Mouse (Mus musculus): Measurements from ENCODE around the gene Ablim1. TPM values are rescaled to one million over a fixed set of nuclear protein-coding genes. Genes with fewer than 3 reads are reported as not detected.

The Ablim1 gene
- polyA plus RNA-seq, 1 experiment from 2014 or later: 41.9 TPM

DNA sequence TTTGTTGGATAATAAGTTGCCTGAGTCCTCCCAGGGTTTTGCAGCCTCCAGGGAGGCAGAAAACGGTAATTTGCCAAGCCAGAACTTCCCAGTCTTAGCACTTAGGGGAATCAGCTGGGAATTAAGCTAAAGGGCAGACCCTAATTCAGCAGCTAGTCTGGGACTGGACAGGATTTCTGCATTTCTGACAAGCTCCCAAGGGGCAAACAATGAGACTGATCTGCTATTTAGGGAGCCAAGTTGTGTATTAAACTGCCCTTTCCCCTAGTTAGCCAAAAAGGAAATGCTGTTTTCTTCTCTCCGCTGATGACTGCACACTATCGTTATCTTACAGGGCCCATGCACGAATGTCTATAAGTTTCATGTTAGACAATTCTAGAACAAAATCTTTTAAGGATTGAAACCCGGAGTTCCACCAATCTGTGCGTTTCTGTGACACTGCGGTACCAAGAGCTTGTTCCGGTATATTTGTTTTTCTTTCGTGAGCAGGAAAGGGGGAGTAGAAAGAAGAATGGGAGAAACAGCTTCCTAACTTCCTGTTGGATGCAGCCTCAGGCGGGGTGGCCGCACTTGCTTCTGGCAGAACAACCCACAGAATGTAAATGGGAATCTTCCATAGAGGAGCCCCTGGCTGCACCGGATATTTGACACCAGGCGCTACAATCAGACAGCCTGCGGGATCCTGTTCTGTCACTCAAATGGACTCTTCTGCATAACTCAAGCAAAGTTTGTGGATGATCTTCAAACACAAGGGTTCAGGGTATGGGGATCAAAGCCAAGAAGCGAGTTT, 297.5 kb downstream of the Ablim1 start:
- Histone ChIP-seq H3K4me1 (peaks cover 20% of the 10 kb centered on the region), H3K27me3 (ENCODE audit: insufficient read depth, poor library complexity, severe bottlenecking) (no peaks in the 10 kb centered on the region), H3K27ac (peak overlapping the region; percentile 36; the same call in 1 of the 2 replicates), H3K9me3 (no peaks in the 10 kb centered on the region), H3K36me3 (no peaks in the 10 kb centered on the region), H3K4me3 (no peak overlapping the region)
- no peak for DNase-seq (ENCODE audit: low spot score)
- 43% methylated on average over 15 of the region's 15 CpGs for WGBS

DNA sequence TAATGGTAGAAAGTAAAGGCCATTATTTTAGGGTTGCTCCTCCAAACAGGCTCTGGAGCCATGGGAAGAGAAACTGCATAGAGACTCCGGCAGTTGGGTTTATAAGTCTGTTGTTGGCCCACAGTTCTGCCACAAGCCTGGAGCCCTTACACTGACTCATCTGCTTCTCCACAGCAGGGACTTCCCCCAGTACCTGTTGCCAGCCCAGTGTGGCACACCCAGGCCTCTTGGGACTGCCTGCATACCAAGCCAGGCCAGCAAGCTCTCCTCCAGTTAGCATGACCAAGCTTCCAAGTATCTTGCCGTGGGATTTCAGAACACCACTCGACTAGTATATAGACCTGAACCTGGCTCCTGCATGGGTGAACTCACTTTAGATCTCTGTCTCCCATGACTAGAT, 299.9 kb downstream of the Ablim1 start:
- DNase-seq (ENCODE audit: low spot score): no peak
- Histone ChIP-seq H3K27ac (no peak overlapping the region), H3K4me1 (peaks cover 15% of the 10 kb centered on the region), H3K36me3 (no peaks in the 10 kb centered on the region), H3K9me3 (no peaks in the 10 kb centered on the region), H3K4me3 (no peak overlapping the region), H3K27me3 (ENCODE audit: insufficient read depth, poor library complexity, severe bottlenecking) (peaks cover 7% of the 10 kb centered on the region)
- 86% methylated on average over 3 of the region's 3 CpGs for WGBS

DNA sequence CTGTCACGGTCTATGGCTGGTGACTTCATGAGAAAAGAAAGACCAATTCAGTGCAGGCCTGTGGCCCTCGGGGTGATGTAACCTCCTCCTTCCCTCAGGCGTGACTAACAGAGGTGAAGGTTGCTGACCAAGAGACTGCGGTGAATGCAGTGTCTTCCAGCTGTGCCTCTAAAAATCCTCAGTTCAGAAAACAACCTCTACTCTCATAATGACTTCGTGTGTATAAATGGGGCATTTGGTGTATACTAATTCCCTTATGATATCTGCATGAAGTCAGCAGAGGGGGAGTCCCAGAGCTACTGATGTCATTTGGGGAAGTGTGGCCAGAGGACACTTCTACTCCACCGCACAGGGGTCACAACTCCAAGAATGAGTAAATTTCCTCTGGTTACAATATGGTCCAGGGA, 301.4 kb downstream of the Ablim1 start:
- no peak overlapping the region for H3K4me3 ChIP-seq
- H3K27ac ChIP-seq: no peak overlapping the region
- H3K4me1 ChIP-seq: peaks cover 22% of the 10 kb centered on the region
- H3K36me3 ChIP-seq: no peaks in the 10 kb centered on the region
- no peak for DNase-seq (ENCODE audit: low spot score)
- 66% methylated on average over 6 of the region's 6 CpGs for WGBS
- H3K9me3 ChIP-seq: no peaks in the 10 kb centered on the region
- H3K27me3 ChIP-seq (ENCODE audit: insufficient read depth, poor library complexity, severe bottlenecking): peaks cover 22% of the 10 kb centered on the region

DNA sequence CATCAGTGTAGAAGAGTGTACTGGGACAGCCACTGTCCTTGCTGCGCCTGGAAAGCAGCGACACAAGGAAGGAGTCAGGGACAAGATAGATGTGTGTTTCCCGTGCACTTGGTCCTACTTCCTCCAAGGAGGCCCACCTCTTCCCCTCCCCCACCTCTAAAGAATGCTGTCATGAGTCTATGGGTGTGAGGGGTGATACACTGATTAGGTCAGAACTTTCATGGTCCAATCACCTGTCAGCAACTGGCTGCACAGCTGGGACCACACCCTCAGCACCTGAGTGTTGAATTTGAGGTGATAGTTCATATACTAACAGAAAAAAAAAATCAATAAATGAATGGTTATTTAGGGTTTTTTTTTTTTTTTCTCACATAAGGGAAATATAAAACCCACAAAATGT, 302.7 kb downstream of the Ablim1 start:
- Histone ChIP-seq H3K27ac (no peak overlapping the region), H3K36me3 (no peaks in the 10 kb centered on the region), H3K4me3 (no peak overlapping the region), H3K9me3 (no peaks in the 10 kb centered on the region), H3K4me1 (peaks cover 24% of the 10 kb centered on the region), H3K27me3 (ENCODE audit: insufficient read depth, poor library complexity, severe bottlenecking) (peaks cover 34% of the 10 kb centered on the region)
- 47% methylated on average over 3 of the region's 3 CpGs for WGBS
- DNase-seq (ENCODE audit: low spot score): no peak

DNA sequence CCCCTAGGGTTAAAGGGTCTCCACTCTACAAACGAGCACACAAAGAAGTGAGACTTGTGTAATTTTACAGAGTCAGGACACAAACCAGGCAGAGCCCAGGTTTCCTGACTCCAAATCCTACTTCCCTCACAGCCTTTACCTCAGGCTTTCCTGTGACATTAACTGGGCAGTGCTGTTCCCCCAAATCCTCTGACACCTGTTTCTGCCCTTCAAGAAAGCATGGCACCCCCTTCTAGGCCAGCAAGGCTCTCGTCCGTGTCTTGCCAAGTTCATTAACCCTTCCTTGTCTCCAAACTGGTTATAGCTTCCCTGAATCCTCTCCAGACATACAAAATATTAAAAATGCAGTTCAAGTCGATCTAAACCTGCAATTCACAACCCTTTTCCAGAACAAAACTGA, 304.7 kb downstream of the Ablim1 start:
- H3K36me3 ChIP-seq: no peaks in the 10 kb centered on the region
- peaks cover 18% of the 10 kb centered on the region for H3K4me1 ChIP-seq
- 45% methylated on average over 4 of the region's 4 CpGs for WGBS
- H3K27me3 ChIP-seq (ENCODE audit: insufficient read depth, poor library complexity, severe bottlenecking): peaks cover 50% of the 10 kb centered on the region
- DNase-seq (ENCODE audit: low spot score): no peak
- no peak overlapping the region for H3K4me3 ChIP-seq
- no peak overlapping the region for H3K27ac ChIP-seq
- H3K9me3 ChIP-seq: no peaks in the 10 kb centered on the region

DNA sequence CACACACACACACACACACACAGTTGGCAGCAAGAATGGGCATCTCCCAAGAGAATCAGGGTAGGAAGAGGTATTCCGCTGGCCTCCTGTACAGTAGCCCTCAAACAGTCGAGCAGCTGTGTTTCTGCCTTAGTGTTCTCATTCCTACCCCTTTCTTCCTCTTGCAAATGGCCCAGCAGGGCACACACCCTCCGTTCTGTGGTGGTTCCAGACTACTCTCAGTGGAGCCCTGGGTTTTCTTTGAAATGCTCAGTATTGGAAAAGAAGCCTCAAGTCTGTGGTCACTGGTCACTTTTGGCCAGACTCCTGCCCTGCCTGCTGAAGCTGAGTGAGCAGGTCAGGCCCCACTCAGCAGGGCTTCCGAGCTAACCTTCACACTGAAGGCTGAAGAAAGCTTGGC, 305.1 kb downstream of the Ablim1 start:
- Histone ChIP-seq H3K36me3 (no peaks in the 10 kb centered on the region), H3K27ac (0 out of 2 replicates have a peak overlapping the region, but pooled peaks have one; percentile 3), H3K4me1 (peaks cover 18% of the 10 kb centered on the region), H3K27me3 (ENCODE audit: insufficient read depth, poor library complexity, severe bottlenecking) (peaks cover 51% of the 10 kb centered on the region), H3K4me3 (no peak overlapping the region), H3K9me3 (no peaks in the 10 kb centered on the region)
- no peak for DNase-seq (ENCODE audit: low spot score)
- WGBS: 63% methylated on average over 4 of the region's 4 CpGs

DNA sequence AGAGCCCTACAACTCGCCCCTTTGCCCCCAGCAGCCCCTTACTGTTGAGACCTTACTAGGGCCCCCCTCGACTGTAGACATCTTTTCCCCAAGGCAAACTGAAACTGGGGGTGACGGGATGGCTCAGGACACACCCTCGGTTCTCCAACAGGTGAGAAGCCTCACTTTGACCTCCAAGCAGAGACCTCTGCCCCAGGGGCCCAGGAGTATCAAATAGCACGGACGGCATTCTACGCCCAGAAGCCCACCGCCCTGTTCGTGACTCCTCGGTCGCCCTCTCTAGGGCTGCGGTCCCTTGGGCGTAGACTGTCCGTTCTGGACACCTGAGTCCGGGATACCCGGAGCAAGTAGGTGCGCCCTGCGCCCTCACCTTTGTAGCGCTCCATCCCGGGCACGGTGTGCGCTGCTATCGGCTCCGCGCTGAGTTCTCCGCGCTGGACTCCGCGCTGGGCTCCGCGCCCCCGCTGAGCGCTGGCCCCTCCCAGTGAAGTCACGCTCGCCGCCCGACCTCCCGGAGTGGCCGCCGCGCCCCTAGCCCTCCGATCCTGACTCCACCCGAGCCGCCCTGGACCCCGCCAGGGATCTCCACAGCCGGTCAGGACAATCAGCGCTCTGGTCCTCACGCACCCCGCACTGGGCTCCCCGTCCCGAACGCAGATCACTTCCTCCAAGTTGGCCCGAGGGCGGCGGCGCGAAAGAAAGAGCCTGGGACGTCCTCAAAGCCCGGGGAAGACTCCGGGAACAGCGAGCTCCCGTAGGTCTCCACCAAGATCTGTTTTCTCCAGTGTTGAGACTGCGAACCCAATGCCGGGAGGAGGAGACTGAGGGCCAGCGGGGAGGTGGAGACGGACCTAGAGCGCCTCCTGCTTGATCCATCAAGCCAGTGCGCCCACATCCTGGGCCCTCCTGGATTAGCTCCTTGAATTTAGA, 306.7 kb downstream of the Ablim1 start, which contains the start of gene Afap1l2:
Afap1l2 (minus strand) TSS at position 448 of the 930 bp plus-strand sequence.
- peak within 1 kb of the TSS; percentile 78 for H3K4me3 ChIP-seq
- H3K27me3 ChIP-seq (ENCODE audit: insufficient read depth, poor library complexity, severe bottlenecking): peaks cover 51% of the 10 kb centered on the region

DNA sequence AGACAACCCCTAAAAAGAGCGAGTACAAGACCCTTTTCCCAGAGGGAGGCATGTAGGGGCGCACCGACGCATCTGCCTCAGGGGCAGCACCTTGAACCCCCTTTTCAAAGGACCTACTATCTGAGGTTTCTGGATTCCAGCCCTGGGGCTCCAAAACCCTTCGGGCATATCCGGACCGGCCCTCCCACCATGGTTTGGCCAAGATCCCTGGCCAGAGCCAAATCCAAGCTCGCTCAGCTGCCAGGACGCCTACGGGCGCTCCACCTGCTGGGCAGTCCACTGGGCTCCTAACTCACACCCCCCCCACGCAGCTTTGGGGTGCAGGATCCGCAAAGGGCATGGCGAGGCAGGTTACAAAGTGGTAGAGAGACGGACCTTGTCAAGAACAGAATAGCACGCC, 307.4 kb downstream of the Ablim1 start:
- Histone ChIP-seq H3K27me3 (ENCODE audit: insufficient read depth, poor library complexity, severe bottlenecking) (peaks cover 51% of the 10 kb centered on the region), H3K4me3 (peak overlapping the region; percentile 78), H3K4me1 (peaks cover 23% of the 10 kb centered on the region), H3K36me3 (no peaks in the 10 kb centered on the region), H3K9me3 (no peaks in the 10 kb centered on the region), H3K27ac (no peak overlapping the region)
- WGBS: 82% methylated on average over 16 of the region's 16 CpGs
- no peak for DNase-seq (ENCODE audit: low spot score)

More for the DNA sequence above, 306.7 kb downstream of the Ablim1 start, which contains the start of gene Afap1l2:
- peaks cover 21% of the 10 kb centered on the region for H3K4me1 ChIP-seq
- WGBS: 2% methylated on average over 68 of the region's 68 CpGs
- H3K9me3 ChIP-seq: no peaks in the 10 kb centered on the region
- no peaks in the 10 kb centered on the region for H3K36me3 ChIP-seq
- peak; percentile 83 for DNase-seq (ENCODE audit: low spot score)
- H3K27ac ChIP-seq: peak within 1 kb of the TSS; percentile 83

DNA sequence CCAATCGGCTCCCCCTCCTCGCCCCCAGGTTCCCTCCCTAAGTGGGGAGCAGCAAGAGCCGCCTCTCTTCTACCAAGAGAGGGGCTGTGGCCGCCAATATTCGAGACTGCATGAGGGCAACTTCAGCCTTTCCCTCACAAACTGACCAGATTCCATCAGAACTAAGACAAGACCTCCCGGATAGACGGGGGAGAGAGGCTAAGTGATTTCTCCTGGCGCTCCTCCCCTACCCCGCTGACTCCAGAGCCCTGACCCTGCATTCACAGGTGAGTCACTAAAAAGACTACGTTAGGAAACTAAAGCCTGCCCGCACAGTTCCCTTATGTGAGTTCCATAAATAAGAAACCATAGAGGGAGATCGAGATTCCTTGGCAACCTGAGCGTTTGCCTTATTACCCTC, 307.9 kb downstream of the Ablim1 start:
- no peak for DNase-seq (ENCODE audit: low spot score)
- Histone ChIP-seq H3K4me3 (no peak overlapping the region), H3K27ac (no peak overlapping the region), H3K36me3 (no peaks in the 10 kb centered on the region), H3K27me3 (ENCODE audit: insufficient read depth, poor library complexity, severe bottlenecking) (peaks cover 51% of the 10 kb centered on the region), H3K4me1 (peaks cover 26% of the 10 kb centered on the region), H3K9me3 (no peaks in the 10 kb centered on the region)
- 71% methylated on average over 13 of the region's 13 CpGs for WGBS

DNA sequence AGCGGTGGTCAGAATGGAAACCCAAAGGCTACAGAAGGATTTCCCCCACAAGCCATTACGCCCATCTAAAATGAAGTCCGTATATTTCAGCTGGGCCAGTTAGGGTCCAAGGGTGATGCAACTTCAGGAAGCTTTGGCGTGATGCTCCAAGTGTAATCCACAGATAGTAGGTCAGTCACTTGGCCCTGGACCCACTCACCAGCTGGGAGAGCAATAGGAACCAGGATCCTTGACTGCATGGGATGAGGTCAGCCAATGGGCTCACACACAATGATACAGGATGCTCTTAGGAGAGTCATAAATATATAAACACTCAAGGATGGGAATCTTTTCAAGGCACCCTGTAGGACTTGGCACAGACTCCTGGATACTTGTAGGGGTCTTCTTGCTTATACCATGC, 309.7 kb downstream of the Ablim1 start:
- Histone ChIP-seq H3K9me3 (no peaks in the 10 kb centered on the region), H3K27ac (no peak overlapping the region), H3K4me1 (peaks cover 30% of the 10 kb centered on the region), H3K27me3 (ENCODE audit: insufficient read depth, poor library complexity, severe bottlenecking) (peaks cover 47% of the 10 kb centered on the region), H3K4me3 (no peak overlapping the region), H3K36me3 (no peaks in the 10 kb centered on the region)
- no peak for DNase-seq (ENCODE audit: low spot score)
- WGBS: 90% methylated on average over 4 of the region's 4 CpGs

DNA sequence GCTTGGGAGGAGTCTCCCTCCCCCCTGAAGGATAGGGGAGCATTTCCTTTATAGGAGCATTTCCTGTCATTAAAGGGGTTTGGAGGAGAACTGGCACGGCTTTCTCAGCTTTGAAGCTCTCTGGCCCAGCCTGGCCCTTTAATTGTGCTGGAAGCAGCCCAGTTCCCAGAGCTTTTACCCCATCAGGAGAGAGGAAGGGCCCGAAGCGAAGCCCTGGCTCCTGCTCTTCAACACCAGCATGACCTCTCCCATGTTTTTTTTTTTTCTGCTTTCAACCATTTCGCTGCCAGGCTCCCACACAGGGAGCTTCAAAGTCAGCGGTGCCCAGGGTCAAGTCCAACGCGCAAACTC, 311.3 kb downstream of the Ablim1 start:
- H3K27ac ChIP-seq: no peak overlapping the region
- peaks cover 25% of the 10 kb centered on the region for H3K4me1 ChIP-seq
- WGBS: 46% methylated on average over 7 of the region's 7 CpGs
- H3K27me3 ChIP-seq (ENCODE audit: insufficient read depth, poor library complexity, severe bottlenecking): peaks cover 31% of the 10 kb centered on the region
- no peak for DNase-seq (ENCODE audit: low spot score)
- H3K4me3 ChIP-seq: no peak overlapping the region
- no peaks in the 10 kb centered on the region for H3K36me3 ChIP-seq
- H3K9me3 ChIP-seq: no peaks in the 10 kb centered on the region

DNA sequence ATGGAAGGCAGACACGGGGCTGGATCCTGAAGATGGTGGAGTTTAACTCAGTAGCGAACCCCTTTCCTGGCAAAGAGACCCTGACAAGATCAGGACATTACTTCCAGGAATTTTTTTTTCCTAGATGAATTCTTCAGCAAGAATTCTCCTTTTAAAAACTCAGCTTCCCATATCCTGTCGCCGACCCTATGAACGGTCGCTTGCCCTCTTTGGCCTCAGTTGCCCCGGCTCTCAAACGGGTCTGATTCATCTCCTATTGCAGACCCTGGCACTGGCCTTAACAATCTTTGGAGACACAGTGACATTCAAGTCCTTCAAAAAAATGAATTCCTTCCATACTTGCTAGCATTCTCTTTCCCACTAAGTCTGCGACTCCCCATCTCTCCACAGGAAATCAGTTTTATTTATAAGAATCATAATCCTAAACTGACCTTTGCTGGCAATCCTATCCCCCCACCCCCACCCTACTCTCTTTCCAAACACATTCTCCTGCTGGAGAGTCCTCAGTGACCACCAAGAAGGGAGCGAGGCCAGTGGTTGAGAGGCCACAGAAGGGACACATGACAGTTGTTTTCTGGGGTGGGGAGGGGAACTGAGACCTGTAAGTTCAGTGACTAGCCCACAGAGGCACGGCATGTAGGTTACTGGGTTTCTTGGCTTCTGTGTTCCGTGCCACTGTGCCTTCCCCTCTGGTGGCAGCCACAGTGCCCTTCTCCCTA, 311.8 kb downstream of the Ablim1 start:
- Histone ChIP-seq H3K4me1 (peaks cover 20% of the 10 kb centered on the region), H3K36me3 (no peaks in the 10 kb centered on the region), H3K27me3 (ENCODE audit: insufficient read depth, poor library complexity, severe bottlenecking) (peaks cover 26% of the 10 kb centered on the region), H3K9me3 (no peaks in the 10 kb centered on the region), H3K4me3 (no peak overlapping the region), H3K27ac (no peak overlapping the region)
- no peak for DNase-seq (ENCODE audit: low spot score)
- WGBS: 75% methylated on average over 12 of the region's 12 CpGs
